Mouse (Mus musculus) MEL (cell line): ENCODE measurements around the gene Them5. TPM values are rescaled to one million over a fixed set of nuclear protein-coding genes. Genes with fewer than 3 reads are reported as not detected.

ENCODE experiments used
- DNase-seq: peaks from one replicate; pipeline ENCODE4 v3.0.0; 2011; ENCODE audit warnings: low read depth, low spot score
- H3K27ac ChIP-seq: 2 replicates; pipeline ENCODE4 v1.5.1; 2012; ENCODE audit warnings: low read depth, mild to moderate bottlenecking, control low read depth, low read length, moderate library complexity; ENCODE audit not compliant: control insufficient read depth
- H3K27me3 ChIP-seq, 2 experiments: fragments of 150-350 bp in 1 of 2; sonication (generic) in 1 of 2; 2 replicates each; pipeline ENCODE4 v1.6.1; 2012; ENCODE audit warnings: low read length in 2 of 2, mild to moderate bottlenecking in 2 of 2, improper control_type of control experiment in 1 of 2, moderate library complexity in 1 of 2; ENCODE audit not compliant: insufficient read depth in 2 of 2, control insufficient read depth in 1 of 2
- H3K36me3 ChIP-seq, 2 experiments: 2 replicates each; pipeline ENCODE4 v1.6.1; 2012 to 2014; ENCODE audit warnings: low read length in 2 of 2, improper control_type of control experiment in 1 of 2, inconsistent platforms in 1 of 2, mild to moderate bottlenecking in 1 of 2; ENCODE audit not compliant: insufficient read depth in 2 of 2, control insufficient read depth in 1 of 2
- H3K4me1 ChIP-seq, 2 experiments: fragments of 150-350 bp in 1 of 2; sonication (generic) in 1 of 2; 2 replicates each; pipeline ENCODE4 v1.6.1; 2012; ENCODE audit warnings: low read length in 2 of 2, improper control_type of control experiment in 1 of 2, mild to moderate bottlenecking in 1 of 2; ENCODE audit not compliant: insufficient read depth in 2 of 2, control insufficient read depth in 1 of 2
- H3K4me3 ChIP-seq, 2 experiments: fragments of 150-350 bp in 1 of 2; sonication (generic) in 1 of 2; 2 replicates each; pipeline ENCODE4 v1.5.1; 2012; ENCODE audit warnings: low read depth in 2 of 2, low read length in 2 of 2, mild to moderate bottlenecking in 2 of 2, moderate library complexity in 2 of 2, control low read depth in 1 of 2, improper control_type of control experiment in 1 of 2; ENCODE audit not compliant: control insufficient read depth in 1 of 2, insufficient read depth in 1 of 2
- H3K79me2 ChIP-seq: 2 replicates; pipeline ENCODE4 v1.6.1; 2012; ENCODE audit warnings: mild to moderate bottlenecking, low read length, moderate library complexity; ENCODE audit not compliant: control insufficient read depth, poor library complexity, insufficient read depth
- H3K9ac ChIP-seq: 2 replicates; pipeline ENCODE4 v1.6.1; 2012; ENCODE audit warnings: low read depth, mild to moderate bottlenecking, control low read depth, low read length, moderate library complexity; ENCODE audit not compliant: control insufficient read depth, poor library complexity, severe bottlenecking
- H3K9me3 ChIP-seq: fragments of 150-350 bp; sonication (generic); replicated peaks from 2 replicates; pipeline ENCODE4 v1.6.1; 2012; ENCODE audit warnings: mild to moderate bottlenecking, low read length, improper control_type of control experiment, moderate library complexity; ENCODE audit not compliant: insufficient read depth
- BHLHE40 ChIP-seq: IDR thresholded peaks from 2 replicates; pipeline ENCODE4 v1.6.1; 2012; ENCODE audit warnings: low read depth, mild to moderate bottlenecking, inconsistent platforms, low read length, improper control_type of control experiment, borderline replicate concordance
- E2F4 ChIP-seq: IDR thresholded peaks from 2 replicates; pipeline ENCODE4 v1.6.1; 2011; ENCODE audit warnings: low read depth, low read length, improper control_type of control experiment, borderline replicate concordance
- EP300 ChIP-seq, 2 experiments: IDR thresholded peaks; 2 replicates each; pipeline ENCODE4 v1.6.1; 2011; ENCODE audit warnings: improper control_type of control experiment in 2 of 2, low read length in 2 of 2, low read depth in 1 of 2, mild to moderate bottlenecking in 1 of 2
- ETS1 ChIP-seq: IDR thresholded peaks from 2 replicates; pipeline ENCODE4 v1.6.1; 2012; ENCODE audit warnings: low read depth, mild to moderate bottlenecking, inconsistent platforms, low read length, improper control_type of control experiment, moderate library complexity
- GATA1 ChIP-seq: IDR thresholded peaks from 2 replicates; pipeline ENCODE4 v1.6.1; 2011; ENCODE audit warnings: low read depth, low read length, improper control_type of control experiment
- JUND ChIP-seq: IDR thresholded peaks from 2 replicates; pipeline ENCODE4 v1.6.1; 2011; ENCODE audit warnings: low read depth, mild to moderate bottlenecking, improper control_type of control experiment, low read length
- KAT2A ChIP-seq: conservative IDR thresholded peaks from 2 replicates; pipeline ENCODE4 v1.6.1; 2012; ENCODE audit warnings: low read depth, low read length, improper control_type of control experiment, inconsistent platforms
- MAX ChIP-seq: IDR thresholded peaks from 2 replicates; pipeline ENCODE4 v1.6.1; 2011; ENCODE audit warnings: low read length, improper control_type of control experiment
- MXI1 ChIP-seq: IDR thresholded peaks from 2 replicates; pipeline ENCODE4 v1.6.1; 2011; ENCODE audit warnings: mild to moderate bottlenecking, low read depth, low read length, improper control_type of control experiment
- POLR2A ChIP-seq, 2 experiments: IDR thresholded peaks; 2 replicates each; pipeline ENCODE4 v1.6.1; 2011 to 2012; ENCODE audit warnings: low read length in 2 of 2, mild to moderate bottlenecking in 2 of 2, control low read depth in 1 of 2, improper control_type of control experiment in 1 of 2, low read depth in 1 of 2, moderate library complexity in 1 of 2; ENCODE audit not compliant: control insufficient read depth in 1 of 2, insufficient read depth in 1 of 2, poor library complexity in 1 of 2
- POLR2AphosphoS5 ChIP-seq: IDR thresholded peaks from 2 replicates; pipeline ENCODE4 v1.6.1; 2012; ENCODE audit warnings: low read depth, borderline replicate concordance, mild to moderate bottlenecking, inconsistent platforms, low read length, moderate library complexity, mixed read lengths
- SMC3 ChIP-seq: IDR thresholded peaks from 2 replicates; pipeline ENCODE4 v1.6.1; 2011; ENCODE audit warnings: low read depth, low read length, improper control_type of control experiment
- TAL1 ChIP-seq: IDR thresholded peaks from 2 replicates; pipeline ENCODE4 v1.6.1; 2012; ENCODE audit warnings: mild to moderate bottlenecking, inconsistent platforms, low read length, moderate library complexity, mixed read lengths
- TCF12 ChIP-seq: IDR thresholded peaks from 2 replicates; pipeline ENCODE4 v1.6.1; 2014; ENCODE audit warnings: low read depth, mild to moderate bottlenecking, inconsistent platforms, low read length, improper control_type of control experiment, moderate library complexity
- USF1 ChIP-seq: IDR thresholded peaks from 2 replicates; pipeline ENCODE4 v1.6.1; 2014; ENCODE audit warnings: low read depth, mild to moderate bottlenecking, inconsistent platforms, low read length, improper control_type of control experiment, moderate library complexity
- USF2 ChIP-seq, 2 experiments: IDR thresholded peaks; 2 replicates each; pipeline ENCODE4 v1.6.1; 2011 to 2012; ENCODE audit warnings: improper control_type of control experiment in 2 of 2, low read length in 2 of 2, borderline replicate concordance in 1 of 2, inconsistent platforms in 1 of 2, low read depth in 1 of 2, mild to moderate bottlenecking in 1 of 2; ENCODE audit not compliant: insufficient read depth in 1 of 2
- ZC3H11A ChIP-seq: IDR thresholded peaks from 2 replicates; pipeline ENCODE4 v1.6.1; 2012; ENCODE audit warnings: low read depth, mild to moderate bottlenecking, inconsistent platforms, low read length, improper control_type of control experiment
- ZNF384 ChIP-seq: IDR thresholded peaks from 2 replicates; pipeline ENCODE4 v1.6.1; 2012; ENCODE audit warnings: low read depth, mild to moderate bottlenecking, inconsistent platforms, low read length, improper control_type of control experiment
- polyA plus RNA-seq, 2 experiments: library from polyadenylated mRNA; stranded (reverse) in 1 of 2; unstranded in 1 of 2; fragments of >175 nt in 1 of 2; fragments of >200 nt in 1 of 2; gene quantifications; 2 replicates each; pipeline versions ENCODE4 v1.2.1 to v1.2.4; 2012; ENCODE audit warnings: low replicate concordance in 2 of 2, low read depth in 1 of 2; ENCODE audit not compliant: insufficient read length in 2 of 2, insufficient read depth in 1 of 2, missing spikeins in 1 of 2
- total RNA-seq: library from RNA; depleted of rRNA; stranded (reverse); fragments of 300-350 nt; gene quantifications from 2 replicates; pipeline ENCODE4 v1.2.3, GENCODE M21; 2012

The Them5 gene
- total and polyA plus RNA-seq, 3 experiments: not detected

- no peak for TF ChIP-seq MAX
- TF ChIP-seq, all 39 proteins: peak for 6
These were observed 24.9 kb downstream of the Them5 start (continued) for GRCm38 (mm10) chr3:94366761-94367160.

GRCm38 (mm10) chr3:94367511-94367910 lies 25.6 kb downstream of the Them5 start:
- no peaks in the 10 kb centered on the region for H3K27me3 ChIP-seq

GRCm38 (mm10) chr3:94368631-94369030 lies 26.7 kb downstream of the Them5 start:
- no peak for DNase-seq
- no peaks in the 10 kb centered on the region for H3K27me3 ChIP-seq

More at GRCm38 (mm10) chr3:94367511-94367910, 25.6 kb downstream of the Them5 start:
- no peaks in the 10 kb centered on the region for H3K79me2 ChIP-seq
- H3K36me3 ChIP-seq: peaks cover 0 to 6% of the 10 kb centered on the region in 2 experiments; a peak in 2 of 4 replicates
- H3K4me1 ChIP-seq: peaks cover 0 to 4% of the 10 kb centered on the region in 2 experiments; a peak in 3 of 4 replicates
- no peak overlapping the region for H3K4me3 ChIP-seq
- no peak overlapping the region for H3K27ac ChIP-seq
- TF ChIP-seq EP300 (IDR thresholded peaks at IDR 0.05; ENCODE audit: low read depth in 1 of 2, low read length in 2 of 2): no peak
- TF ChIP-seq SMC3: no peak
- no peak for TF ChIP-seq POLR2AphosphoS5
- TF ChIP-seq ETS1: no peak
- no peak for TF ChIP-seq USF2 (IDR thresholded peaks at IDR 0.05; ENCODE audit: borderline replicate concordance in 1 of 2, insufficient read depth in 1 of 2, low read depth in 1 of 2, low read length in 2 of 2)
- TF ChIP-seq KAT2A: no peak
- TF ChIP-seq JUND: no peak
- TF ChIP-seq E2F4: no peak
- no peak for TF ChIP-seq MXI1
- TF ChIP-seq ZC3H11A: no peak
- no peak for TF ChIP-seq TAL1
- no peak for TF ChIP-seq GATA1
- no peak for TF ChIP-seq POLR2A (IDR thresholded peaks at IDR 0.05; ENCODE audit: control insufficient read depth in 1 of 2, insufficient read depth in 1 of 2, low read depth in 1 of 2, low read length in 2 of 2, poor library complexity in 1 of 2)
- no peak for TF ChIP-seq MAX
- TF ChIP-seq ZNF384: no peak
- TF ChIP-seq TCF12: no peak
- TF ChIP-seq, all 39 proteins: peak for 0
- Histone ChIP-seq H3K9ac (no peak overlapping the region), H3K9me3 (no peaks in the 10 kb centered on the region)
- DNase-seq: no peak

More at GRCm38 (mm10) chr3:94368631-94369030, 26.7 kb downstream of the Them5 start:
- Histone ChIP-seq H3K9ac (no peak overlapping the region), H3K4me1 (peaks cover 0 to 4% of the 10 kb centered on the region in 2 experiments; a peak in 3 of 4 replicates), H3K79me2 (no peaks in the 10 kb centered on the region), H3K4me3 (no peak overlapping the region), H3K36me3 (peaks cover 0 to 6% of the 10 kb centered on the region in 2 experiments; a peak in 2 of 4 replicates), H3K9me3 (no peaks in the 10 kb centered on the region), H3K27ac (no peak overlapping the region)
- 0 out of 2 replicates have a peak, but pooled peaks have one; percentile 19 for TF ChIP-seq USF1
- TF ChIP-seq BHLHE40: peak; percentile 50; the same call in 1 of the 2 replicates
- no peak for TF ChIP-seq TCF12
